Mouse (Mus musculus) gastrocnemius, postnatal 25 days (tissue): Measurements from ENCODE around the gene Map3k10. TPM values are rescaled to one million over a fixed set of nuclear protein-coding genes. Genes with fewer than 3 reads are reported as not detected.
A peak's percentile ranks its signal among the peaks of the same experiment; 100 is the strongest.

ENCODE experiments used
- DNase-seq: peaks from one replicate; pipeline ENCODE4 v3.0.0; 2022
- total RNA-seq, 2 experiments: library from RNA; stranded (reverse); gene quantifications; 1 replicate in 1 of 2; 2 replicates in 1 of 2; pipeline ENCODE4 v1.2.3; 2021

The Map3k10 gene
- total RNA-seq, 2 experiments from 2014 or later: 27.7 to 28.1 TPM

- DNase-seq: no peak
Measured at GRCm38 (mm10) chr7:27609285-27609684, 65.1 kb downstream of the Map3k10 start.

DNA sequence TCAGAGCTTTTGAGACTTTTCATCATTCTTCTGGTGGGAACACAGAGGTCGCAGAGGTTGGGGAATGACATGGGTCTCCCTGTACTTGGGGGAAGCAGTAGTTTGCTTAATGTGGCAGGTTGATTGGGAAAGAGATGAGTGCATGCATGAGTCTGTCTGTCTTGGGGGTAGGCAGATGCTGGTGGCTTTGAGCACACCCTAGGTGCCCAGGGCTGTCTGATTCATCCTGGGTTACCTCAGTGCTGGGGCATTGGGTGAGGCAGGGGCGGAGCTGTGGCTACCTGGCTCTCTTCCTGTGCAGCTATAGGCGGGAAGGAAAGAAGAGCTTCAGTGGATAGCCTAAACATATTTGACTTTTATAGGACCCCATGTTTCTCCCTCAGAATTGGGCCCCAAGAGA, 66.3 kb downstream of the Map3k10 start:
- DNase-seq: no peak

DNA sequence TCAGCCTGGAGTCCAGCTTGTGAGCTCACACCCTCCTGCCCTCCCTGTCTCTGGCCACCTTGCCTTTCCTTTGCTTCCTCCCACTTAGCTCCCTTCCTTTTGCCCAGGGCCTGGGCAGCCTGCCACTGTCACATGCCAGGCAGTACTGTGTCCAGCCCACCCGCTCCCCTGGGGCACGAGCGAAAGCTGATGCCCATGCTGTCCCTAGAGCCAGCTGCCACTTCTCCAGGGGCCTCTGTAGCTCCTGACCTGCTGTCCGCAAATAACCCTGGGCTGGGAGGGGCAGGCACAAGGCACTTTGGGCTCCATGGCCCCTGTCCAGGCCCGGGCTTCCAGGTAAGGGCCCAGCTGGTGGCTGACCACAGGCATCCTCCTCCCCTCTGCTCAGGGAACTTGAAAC, 66.8 kb downstream of the Map3k10 start:
- peak; percentile 92 for DNase-seq

- DNase-seq: no peak
Measured at GRCm38 (mm10) chr7:27606481-27607254, 67.7 kb downstream of the Map3k10 start.

Other genes starting within 250 kb of the Map3k10 start
- under 1 TPM in 1 of 2 experiments, not detected in 1; 0.05 TPM for gene Sptbn4, start 226.9 kb downstream of the Map3k10 start, total RNA-seq
- gene Blvrb, start 226.6 kb downstream of the Map3k10 start, total RNA-seq: 10 to 100 TPM; 11.0 to 17.2 TPM
- gene Sertad3, start 200.8 kb downstream of the Map3k10 start, total RNA-seq: 1 to 10 TPM; 3.8 to 7.3 TPM
- gene Sertad1, start 187.7 kb downstream of the Map3k10 start, total RNA-seq: 1 to 10 TPM; 6.8 to 7.5 TPM
- 10 to 100 TPM; 11.6 to 13.0 TPM for gene Prx, start 175.3 kb downstream of the Map3k10 start, total RNA-seq
- gene Hipk4, start 151.3 kb downstream of the Map3k10 start, total RNA-seq: under 1 TPM; 0.13 to 0.18 TPM
- 10 to 100 TPM; 14.9 to 15.0 TPM for gene Pld3, start 121.4 kb downstream of the Map3k10 start, total RNA-seq
- 100 to 1,000 TPM in 1 of 2 experiments, 10 to 100 TPM in 1; 88.3 to 110 TPM for gene 2310022A10Rik, start 121.4 kb downstream of the Map3k10 start, total RNA-seq
- 100 to 1,000 TPM; 135 to 147 TPM for gene Akt2, start 83.0 kb downstream of the Map3k10 start, total RNA-seq
- not detected for gene Ttc9b, start 20.7 kb downstream of the Map3k10 start, total RNA-seq
- under 1 TPM; 0.49 to 0.75 TPM for gene Zfp607b, start 14.7 kb upstream of the Map3k10 start, total RNA-seq
- gene Zfp60, start 56.8 kb upstream of the Map3k10 start, total RNA-seq: 1 to 10 TPM; 5.0 to 6.2 TPM
- gene Zfp626, start 132.6 kb upstream of the Map3k10 start, total RNA-seq: 1 to 10 TPM; 3.8 to 3.9 TPM
- gene Zfp59, start 164.0 kb upstream of the Map3k10 start, total RNA-seq: 1 to 10 TPM; 1.6 to 1.7 TPM
- gene Zfp607a, start 182.9 kb upstream of the Map3k10 start, total RNA-seq: 1 to 10 TPM; 1.9 to 2.0 TPM